ENCODE assay signal across 18 mouse cellular contexts in genomic region chr11:64929130-64929529, GRCm38 (mm10).
"Had no signal": no experiment of that assay in that cellular context is flagged by ENCODE, and none has a peak within 500 bp of the region (broad histone marks: within the 10 kb centered on the region; RNA-seq: fewer than 3 reads in every experiment).

No protein-coding gene starts in this region.

- H3K9ac ChIP-seq: lung, embryonic 15.5 days; midbrain, embryonic 13.5 days had no signal

- H3K27me3 ChIP-seq: midbrain, embryonic 13.5 days had no signal

- H3K27ac ChIP-seq: layer of hippocampus, adult 2 months; left cerebral cortex, adult 2 months; lung, embryonic 15.5 days; midbrain, embryonic 10.5 days; midbrain, embryonic 13.5 days had no signal

- H3K36me3 ChIP-seq: lung, embryonic 15.5 days; midbrain, embryonic 10.5 days; midbrain, embryonic 13.5 days had no signal

- H3K9me3 ChIP-seq: lung, embryonic 15.5 days; midbrain, embryonic 10.5 days; midbrain, embryonic 13.5 days had no signal

- DNase-seq: kidney, adult 18-20 months; kidney, adult 9 months; kidney, postnatal 25 days; layer of hippocampus, adult 9-11 months; layer of hippocampus, postnatal 36 days; lung, adult 18-20 months; lung, postnatal 10 days; lung, postnatal 36 days; thymus, adult 18-20 months; thymus, postnatal 36 days had no signal

- H3K4me3 ChIP-seq: layer of hippocampus, adult 2 months; left cerebral cortex, adult 2 months; lung, embryonic 15.5 days; megakaryocyte, embryonic 14.5 days; midbrain, embryonic 10.5 days; midbrain, embryonic 13.5 days had no signal

- H3K4me2 ChIP-seq: lung, embryonic 15.5 days; midbrain, embryonic 13.5 days had no signal

- ATAC-seq: inflammation-experienced regulatory T-cells, adult 6 months; intestine, embryonic 16.5 days; midbrain, embryonic 13.5 days had no signal

- H3K4me1 ChIP-seq: megakaryocyte, embryonic 14.5 days; midbrain, embryonic 10.5 days had no signal
